Mouse (Mus musculus): ENCODE data around the gene Zfp787. TPM values are rescaled to one million over a fixed set of nuclear protein-coding genes. Genes with fewer than 3 reads are reported as not detected.
"Not testable (repeated sequence)": the region's sequence is repeated elsewhere in the genome, so short reads cannot be mapped to it uniquely, and the experiment has no call there.

Zfp787 gene
- total and polyA plus RNA-seq, 2 experiments from 2014 or later, result 38.5 to 86.2 TPM

- H3K27ac ChIP-seq (ENCODE audit: low read depth), result peak overlapping the region; percentile 52; the same call in 1 of the 2 replicates
- DNase-seq (ENCODE audit: low spot score), result no peak
- ATAC-seq (ENCODE audit: insufficient read depth, low read depth), result peak; percentile 69
These were observed 28.7 kb upstream of the Zfp787 start for GRCm38 (mm10) chr7:6184521-6184920.

GRCm38 (mm10) chr7:6183802-6184201, 28.0 kb upstream of the Zfp787 start:
- no peak for ATAC-seq (ENCODE audit: insufficient read depth, low read depth)
- H3K4me3 ChIP-seq (ENCODE audit: low read depth, low read length), result no peak overlapping the region
- H3K4me1 ChIP-seq (ENCODE audit: control insufficient read depth, insufficient read depth), result peaks cover 3% of the 10 kb centered on the region; the same call in 1 of the 2 replicates
- H3K27ac ChIP-seq (ENCODE audit: low read depth), result peak overlapping the region; percentile 52; the same call in 1 of the 2 replicates
- TF ChIP-seq CTCF (IDR thresholded peaks at IDR 0.05; ENCODE audit: low read depth), result no peak
- no peak for TF ChIP-seq EP300 (IDR thresholded peaks at IDR 0.05; ENCODE audit: low read depth)
- WGBS, result 77% methylated on average over 19 of the region's 19 CpGs
- H3K36me3 ChIP-seq (replicated peaks; ENCODE audit: control insufficient read depth, insufficient read depth, low read length), result peaks cover 18% of the 10 kb centered on the region
- H3K9ac ChIP-seq (replicated peaks; ENCODE audit: low read depth, low read length), result no peak overlapping the region
- DNase-seq (ENCODE audit: low spot score), result no peak
- H3K4me2 ChIP-seq (ENCODE audit: low read depth, low read length), result no peak overlapping the region
- no peaks in the 10 kb centered on the region for H3K27me3 ChIP-seq (ENCODE audit: control insufficient read depth, insufficient read depth, low read length)
- H3K9me3 ChIP-seq (replicated peaks; ENCODE audit: control insufficient read depth, low read length), result no peaks in the 10 kb centered on the region

More at GRCm38 (mm10) chr7:6184521-6184920, 28.7 kb upstream of the Zfp787 start:
- no peaks in the 10 kb centered on the region for H3K9me3 ChIP-seq (replicated peaks; ENCODE audit: control insufficient read depth, low read length)
- 39% methylated on average over 8 of the region's 8 CpGs for WGBS
- no peak overlapping the region for H3K4me3 ChIP-seq (ENCODE audit: low read depth, low read length)
- H3K4me1 ChIP-seq (ENCODE audit: control insufficient read depth, insufficient read depth), result peaks cover 3% of the 10 kb centered on the region; the same call in 1 of the 2 replicates
- TF ChIP-seq EP300 (IDR thresholded peaks at IDR 0.05; ENCODE audit: low read depth) (no peak), CTCF (IDR thresholded peaks at IDR 0.05; ENCODE audit: low read depth) (no peak)
- H3K36me3 ChIP-seq (replicated peaks; ENCODE audit: control insufficient read depth, insufficient read depth, low read length), result peaks cover 25% of the 10 kb centered on the region
- 0 out of 2 replicates have a peak, but pooled peaks cover 3% of the 10 kb centered on the region for H3K27me3 ChIP-seq (ENCODE audit: control insufficient read depth, insufficient read depth, low read length)
- no peak overlapping the region for H3K9ac ChIP-seq (replicated peaks; ENCODE audit: low read depth, low read length)
- no peak overlapping the region for H3K4me2 ChIP-seq (ENCODE audit: low read depth, low read length)

DNA sequence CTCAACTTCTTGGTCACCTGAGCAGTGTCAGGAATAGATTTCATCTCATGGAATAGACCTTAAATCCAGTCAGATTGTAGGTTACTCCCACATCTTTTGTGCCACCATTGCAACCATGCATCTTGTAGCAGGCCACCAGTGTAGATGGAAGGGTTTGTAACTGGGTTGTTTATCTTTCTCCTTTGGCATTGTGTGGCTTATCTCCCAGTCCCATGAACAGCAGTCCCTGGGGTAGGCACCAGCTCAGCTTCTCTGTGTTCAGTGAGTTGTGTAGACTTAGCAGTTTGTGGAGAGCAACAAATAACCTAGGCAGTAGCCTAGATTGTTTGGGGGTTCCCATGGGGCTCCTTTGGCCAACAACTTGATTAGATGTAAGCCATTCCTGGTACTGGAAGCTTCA, 27.1 kb upstream of the Zfp787 start:
- peaks cover 10% of the 10 kb centered on the region for H3K36me3 ChIP-seq (replicated peaks; ENCODE audit: control insufficient read depth, insufficient read depth, low read length)
- ATAC-seq (ENCODE audit: insufficient read depth, low read depth), result no peak
- DNase-seq (ENCODE audit: low spot score), result no peak

GRCm38 (mm10) chr7:6179013-6179412, 23.2 kb upstream of the Zfp787 start:
- Histone ChIP-seq H3K4me2 (ENCODE audit: low read depth, low read length) (no peak overlapping the region), H3K4me1 (ENCODE audit: control insufficient read depth, insufficient read depth) (no peaks in the 10 kb centered on the region), H3K27me3 (ENCODE audit: control insufficient read depth, insufficient read depth, low read length) (no peaks in the 10 kb centered on the region), H3K36me3 (replicated peaks; ENCODE audit: control insufficient read depth, insufficient read depth, low read length) (no peaks in the 10 kb centered on the region), H3K9me3 (replicated peaks; ENCODE audit: control insufficient read depth, low read length) (no peaks in the 10 kb centered on the region), H3K27ac (ENCODE audit: low read depth) (no peak overlapping the region), H3K9ac (replicated peaks; ENCODE audit: low read depth, low read length) (no peak overlapping the region), H3K4me3 (ENCODE audit: low read depth, low read length) (no peak overlapping the region)
- ATAC-seq (ENCODE audit: insufficient read depth, low read depth) (no peak), DNase-seq (ENCODE audit: low spot score) (no peak)
- TF ChIP-seq CTCF (IDR thresholded peaks at IDR 0.05; ENCODE audit: low read depth), result no peak

More for the DNA sequence above, 27.1 kb upstream of the Zfp787 start:
- Histone ChIP-seq H3K27ac (ENCODE audit: low read depth) (no peak overlapping the region), H3K9ac (replicated peaks; ENCODE audit: low read depth, low read length) (no peak overlapping the region), H3K27me3 (ENCODE audit: control insufficient read depth, insufficient read depth, low read length) (no peaks in the 10 kb centered on the region), H3K9me3 (replicated peaks; ENCODE audit: control insufficient read depth, low read length) (no peaks in the 10 kb centered on the region), H3K4me1 (ENCODE audit: control insufficient read depth, insufficient read depth) (peaks cover 3% of the 10 kb centered on the region; the same call in 1 of the 2 replicates), H3K4me3 (ENCODE audit: low read depth, low read length) (no peak overlapping the region), H3K4me2 (ENCODE audit: low read depth, low read length) (no peak overlapping the region)
- TF ChIP-seq EP300 (IDR thresholded peaks at IDR 0.05; ENCODE audit: low read depth), result no peak
- no peak for TF ChIP-seq CTCF (IDR thresholded peaks at IDR 0.05; ENCODE audit: low read depth)

- ATAC-seq (ENCODE audit: insufficient read depth, low read depth); H3K4me1 ChIP-seq (ENCODE audit: control insufficient read depth, insufficient read depth); H3K27me3 ChIP-seq (ENCODE audit: control insufficient read depth, insufficient read depth, low read length); H3K4me2 ChIP-seq (ENCODE audit: low read depth, low read length); H3K4me3 ChIP-seq (ENCODE audit: low read depth, low read length); H3K9ac ChIP-seq (replicated peaks; ENCODE audit: low read depth, low read length); H3K27ac ChIP-seq (ENCODE audit: low read depth); H3K36me3 ChIP-seq (replicated peaks; ENCODE audit: control insufficient read depth, insufficient read depth, low read length); H3K9me3 ChIP-seq (replicated peaks; ENCODE audit: control insufficient read depth, low read length); DNase-seq (ENCODE audit: low spot score): not testable (repeated sequence)
- 65% methylated on average over 9 of the region's 9 CpGs for WGBS
- peak; percentile 13; the same call in 1 of the 2 replicates for TF ChIP-seq CTCF (IDR thresholded peaks at IDR 0.05; ENCODE audit: low read depth)
These were observed 18.7 kb upstream of the Zfp787 start for GRCm38 (mm10) chr7:6174365-6174987.

- Histone ChIP-seq H3K9me3 (replicated peaks; ENCODE audit: control insufficient read depth, low read length) (no peaks in the 10 kb centered on the region), H3K27ac (ENCODE audit: low read depth) (no peak overlapping the region), H3K4me3 (ENCODE audit: low read depth, low read length) (no peak overlapping the region), H3K4me2 (ENCODE audit: low read depth, low read length) (no peak overlapping the region), H3K27me3 (ENCODE audit: control insufficient read depth, insufficient read depth, low read length) (no peaks in the 10 kb centered on the region), H3K36me3 (replicated peaks; ENCODE audit: control insufficient read depth, insufficient read depth, low read length) (no peaks in the 10 kb centered on the region), H3K4me1 (ENCODE audit: control insufficient read depth, insufficient read depth) (0 out of 2 replicates have a peak, but pooled peaks cover 6% of the 10 kb centered on the region), H3K9ac (replicated peaks; ENCODE audit: low read depth, low read length) (no peak overlapping the region)
- WGBS, result 90% methylated on average over 8 of the region's 8 CpGs
- DNase-seq (ENCODE audit: low spot score), result no peak
- TF ChIP-seq CTCF (IDR thresholded peaks at IDR 0.05; ENCODE audit: low read depth), result no peak
- TF ChIP-seq EP300 (IDR thresholded peaks at IDR 0.05; ENCODE audit: low read depth), result no peak
- ATAC-seq (ENCODE audit: insufficient read depth, low read depth), result no peak
These were observed 18.1 kb upstream of the Zfp787 start for GRCm38 (mm10) chr7:6173872-6174271.
